Mouse (Mus musculus) neural tube, embryonic 15.5 days (tissue): ENCODE results near the gene Dcun1d4. TPM values are rescaled to one million over a fixed set of nuclear protein-coding genes. Genes with fewer than 3 reads are reported as not detected.

Source experiments
- ATAC-seq: fragments of 200-750 bp; cut with Nextera tagmentation; 2 replicates; pipeline ENCODE4 v1.8.0; 2017; ENCODE audit warnings: mild to moderate bottlenecking, moderate TSS enrichment, moderate library complexity; ENCODE audit not compliant: low FRiP score
- H3K27ac ChIP-seq: fragments of 300-500 bp; sonication (generic); replicated peaks from 2 replicates; pipeline ENCODE4 v1.5.1; 2015; ENCODE audit warnings: mild to moderate bottlenecking, inconsistent platforms
- H3K27me3 ChIP-seq: fragments of 300-500 bp; sonication (generic); replicated peaks from 2 replicates; pipeline ENCODE4 v1.6.1; 2015; ENCODE audit warnings: inconsistent platforms
- H3K36me3 ChIP-seq: fragments of 300-500 bp; sonication (generic); 2 replicates; pipeline ENCODE4 v1.6.1; 2015; ENCODE audit warnings: inconsistent platforms
- H3K4me1 ChIP-seq: fragments of 300-500 bp; sonication (generic); 2 replicates; pipeline ENCODE4 v1.6.1; 2015; ENCODE audit warnings: inconsistent platforms
- H3K4me2 ChIP-seq: fragments of 300-500 bp; sonication (generic); 2 replicates; pipeline ENCODE4 v1.6.1; 2015; ENCODE audit warnings: inconsistent platforms, mild to moderate bottlenecking, moderate library complexity
- H3K4me3 ChIP-seq: fragments of 300-500 bp; sonication (generic); replicated peaks from 2 replicates; pipeline ENCODE4 v1.5.1; 2015; ENCODE audit warnings: mild to moderate bottlenecking, inconsistent platforms
- H3K9ac ChIP-seq: fragments of 300-500 bp; sonication (generic); replicated peaks from 2 replicates; pipeline ENCODE4 v1.6.1; 2015; ENCODE audit warnings: mild to moderate bottlenecking, inconsistent platforms
- H3K9me3 ChIP-seq: fragments of 300-500 bp; sonication (generic); replicated peaks from 2 replicates; pipeline ENCODE4 v1.6.1; 2016; ENCODE audit warnings: inconsistent platforms
- WGBS: fragments of 180-500 bp; shearing (Covaris S2); methylation state at CpG from one replicate; pipeline ENCODE4 v1.1.7; 2015; ENCODE audit warnings: mixed read lengths; 5-methylcytosine and 5-hydroxymethylcytosine counted together
- polyA plus RNA-seq: library from polyadenylated mRNA; unstranded; fragments of >200 nt; fragmentation: Nextera tagmentation; extraction: Ambion mirVana; gene quantifications from 2 replicates; pipeline ENCODE4 v1.2.1, GENCODE M21; 2015

Dcun1d4 gene
- polyA plus RNA-seq, 1 experiment from 2014 or later = 50.1 TPM

GRCm38 (mm10) chr5:73555096-73555852, 74.5 kb downstream of the Dcun1d4 start:
- Histone ChIP-seq H3K27ac (no peak overlapping the region), H3K27me3 (no peaks in the 10 kb centered on the region), H3K36me3 (peaks cover 27% of the 10 kb centered on the region), H3K9ac (no peak overlapping the region), H3K4me3 (no peak overlapping the region), H3K4me1 (peaks cover 4% of the 10 kb centered on the region; the same call in 1 of the 2 replicates), H3K9me3 (no peaks in the 10 kb centered on the region), H3K4me2 (no peak overlapping the region)
- ATAC-seq = no peak
- 76% methylated on average over 8 of the region's 8 CpGs for WGBS

GRCm38 (mm10) chr5:73556733-73557425, 76.1 kb downstream of the Dcun1d4 start:
- Histone ChIP-seq H3K4me3 (no peak overlapping the region), H3K27me3 (no peaks in the 10 kb centered on the region), H3K36me3 (peaks cover 31% of the 10 kb centered on the region), H3K9ac (no peak overlapping the region), H3K4me1 (peaks cover 4% of the 10 kb centered on the region; the same call in 1 of the 2 replicates), H3K4me2 (no peak overlapping the region), H3K27ac (no peak overlapping the region), H3K9me3 (no peaks in the 10 kb centered on the region)
- no peak for ATAC-seq
- 72% methylated on average over 12 of the region's 12 CpGs for WGBS

GRCm38 (mm10) chr5:73558756-73559155, 78.0 kb downstream of the Dcun1d4 start:
- H3K27ac ChIP-seq = no peak overlapping the region
- H3K9ac ChIP-seq = no peak overlapping the region
- peaks cover 24% of the 10 kb centered on the region for H3K36me3 ChIP-seq
- no peak overlapping the region for H3K4me2 ChIP-seq
- ATAC-seq = no peak
- peaks cover 4% of the 10 kb centered on the region; the same call in 1 of the 2 replicates for H3K4me1 ChIP-seq
- H3K27me3 ChIP-seq = no peaks in the 10 kb centered on the region
- no peaks in the 10 kb centered on the region for H3K9me3 ChIP-seq
- no peak overlapping the region for H3K4me3 ChIP-seq
- 95% methylated on average over 6 of the region's 6 CpGs for WGBS

DNA sequence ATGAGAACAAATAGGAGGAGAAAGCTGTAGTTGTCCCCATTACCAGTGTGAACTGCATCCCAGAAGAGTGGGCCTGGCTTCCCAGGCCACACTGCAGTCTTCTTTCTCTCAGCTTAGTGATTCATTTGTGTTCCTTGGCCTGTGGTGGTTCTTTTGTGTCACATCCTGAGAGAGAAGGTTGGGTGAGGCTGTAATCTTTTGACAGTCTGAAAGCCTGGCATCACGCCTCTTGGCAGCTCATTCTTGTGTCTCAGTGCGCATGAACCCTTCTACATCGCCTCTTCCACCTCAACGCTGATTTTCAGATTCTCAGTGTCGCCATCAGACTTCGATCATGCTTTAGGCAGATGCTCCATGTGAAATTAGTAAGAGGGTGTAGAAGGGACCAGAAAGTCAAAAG, 83.2 kb downstream of the Dcun1d4 start:
- Histone ChIP-seq H3K4me3 (no peak overlapping the region), H3K36me3 (peaks cover 14% of the 10 kb centered on the region), H3K27ac (no peak overlapping the region), H3K4me2 (no peak overlapping the region), H3K9me3 (no peaks in the 10 kb centered on the region), H3K27me3 (no peaks in the 10 kb centered on the region), H3K4me1 (no peaks in the 10 kb centered on the region), H3K9ac (no peak overlapping the region)
- 89% methylated on average over 6 of the region's 6 CpGs for WGBS
- ATAC-seq = no peak

DNA sequence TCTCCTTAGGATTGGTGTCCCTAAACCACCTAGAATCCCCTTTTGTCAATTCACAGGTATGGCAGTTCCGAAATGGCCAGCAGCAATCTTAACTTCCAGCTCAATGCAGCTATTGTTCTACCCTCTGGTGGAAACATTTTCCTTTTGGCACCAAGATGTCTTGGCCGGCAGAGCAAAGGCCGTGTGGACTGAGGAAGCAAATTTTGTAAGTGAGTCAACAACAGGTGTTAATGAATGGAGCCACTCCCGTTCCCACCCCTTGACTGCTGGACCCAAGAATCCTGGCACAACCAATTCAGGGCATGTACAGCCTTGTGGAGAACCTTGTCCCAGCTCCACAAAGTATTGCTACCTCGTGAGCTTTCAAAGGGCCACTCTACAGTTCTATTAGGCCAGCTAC, 85.3 kb downstream of the Dcun1d4 start:
- Histone ChIP-seq H3K27ac (no peak overlapping the region), H3K27me3 (no peaks in the 10 kb centered on the region), H3K4me3 (no peak overlapping the region), H3K36me3 (peaks cover 4% of the 10 kb centered on the region; the same call in 1 of the 2 replicates), H3K9ac (no peak overlapping the region), H3K9me3 (no peaks in the 10 kb centered on the region), H3K4me2 (no peak overlapping the region), H3K4me1 (no peaks in the 10 kb centered on the region)
- WGBS = 85% methylated on average over 5 of the region's 5 CpGs
- ATAC-seq = no peak

- Histone ChIP-seq H3K27ac (no peak overlapping the region), H3K9me3 (no peaks in the 10 kb centered on the region), H3K36me3 (no peaks in the 10 kb centered on the region; the same call in 1 of the 2 replicates), H3K9ac (no peak overlapping the region), H3K4me3 (no peak overlapping the region), H3K4me1 (no peaks in the 10 kb centered on the region), H3K4me2 (no peak overlapping the region), H3K27me3 (no peaks in the 10 kb centered on the region)
- no peak for ATAC-seq
- WGBS = 77% methylated on average over 4 of the region's 4 CpGs
Measured at GRCm38 (mm10) chr5:73566892-73567291, 86.1 kb downstream of the Dcun1d4 start.

DNA sequence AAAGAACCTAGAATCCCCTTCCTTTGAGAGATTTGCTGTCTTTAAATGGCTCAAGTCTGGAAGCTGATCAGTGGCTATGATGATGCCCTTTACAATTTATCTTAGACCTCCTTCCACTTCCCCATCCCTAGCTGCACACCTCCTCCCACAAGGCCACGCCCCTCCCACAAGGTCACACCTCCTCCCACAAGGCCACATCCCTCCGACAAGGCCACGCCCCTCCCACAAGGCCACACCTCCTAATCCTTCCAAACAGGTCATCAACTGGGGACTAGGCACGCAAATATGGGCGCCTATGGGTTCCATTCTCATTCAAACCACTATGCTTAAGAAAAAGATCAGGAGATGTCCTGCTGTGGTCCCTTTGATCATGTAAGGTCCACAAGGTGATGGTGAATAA, 88.4 kb downstream of the Dcun1d4 start:
- ATAC-seq = no peak
- Histone ChIP-seq H3K9ac (no peak overlapping the region), H3K4me2 (no peak overlapping the region), H3K4me1 (0 out of 2 replicates have a peak, but pooled peaks cover 3% of the 10 kb centered on the region), H3K36me3 (no peaks in the 10 kb centered on the region), H3K9me3 (no peaks in the 10 kb centered on the region), H3K4me3 (no peak overlapping the region), H3K27me3 (no peaks in the 10 kb centered on the region), H3K27ac (no peak overlapping the region)
- WGBS = 82% methylated on average over 5 of the region's 5 CpGs

DNA sequence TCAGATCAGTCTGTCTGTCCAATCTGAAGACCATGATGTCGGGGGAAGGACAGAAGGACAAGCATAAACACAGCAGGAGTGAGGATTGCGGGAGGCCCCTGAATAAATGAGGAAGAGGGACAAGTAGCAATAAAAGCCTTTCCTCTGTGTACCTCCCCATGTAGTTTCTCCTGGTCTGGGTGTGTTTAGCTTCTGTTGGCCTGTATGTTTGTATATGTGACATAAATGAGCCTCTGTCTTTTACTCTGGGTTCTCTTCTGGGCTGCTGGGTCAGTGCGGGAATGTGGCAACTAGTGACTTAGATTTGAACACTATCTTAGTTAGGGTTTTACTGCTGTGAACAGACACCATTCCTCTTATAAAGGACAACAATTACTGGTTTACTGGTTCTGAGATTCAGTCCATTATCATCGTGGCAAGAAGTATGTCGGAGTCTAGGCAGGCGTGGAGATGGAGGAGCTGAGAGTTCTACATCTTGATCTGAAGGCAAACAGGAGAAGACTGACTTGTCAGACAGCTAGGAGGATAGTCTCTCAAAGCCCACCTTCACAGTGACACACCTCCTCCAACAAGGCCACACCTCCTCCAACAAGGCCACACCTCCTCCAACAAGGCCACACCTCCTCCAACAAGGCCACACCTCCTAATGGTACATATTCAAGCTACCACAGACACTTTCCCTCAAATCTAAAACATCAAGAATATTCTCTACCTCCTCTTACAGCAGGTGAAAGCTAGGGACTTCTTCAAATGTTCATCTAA, 90.8 kb downstream of the Dcun1d4 start:
- no peak overlapping the region for H3K4me3 ChIP-seq
- WGBS = 86% methylated on average over 6 of the region's 6 CpGs
- H3K36me3 ChIP-seq = no peaks in the 10 kb centered on the region
- no peaks in the 10 kb centered on the region for H3K27me3 ChIP-seq
- peaks cover 10% of the 10 kb centered on the region for H3K4me1 ChIP-seq
- no peaks in the 10 kb centered on the region for H3K9me3 ChIP-seq
- ATAC-seq = no peak
- H3K9ac ChIP-seq = no peak overlapping the region
- H3K4me2 ChIP-seq = no peak overlapping the region
- H3K27ac ChIP-seq = no peak overlapping the region

- no peak overlapping the region for H3K4me3 ChIP-seq
- H3K4me1 ChIP-seq = peaks cover 10% of the 10 kb centered on the region
- H3K27ac ChIP-seq = no peak overlapping the region
- no peaks in the 10 kb centered on the region for H3K9me3 ChIP-seq
- H3K4me2 ChIP-seq = no peak overlapping the region
- no peak overlapping the region for H3K9ac ChIP-seq
- ATAC-seq = no peak
- WGBS = 81% methylated on average over 2 of the region's 2 CpGs
- no peaks in the 10 kb centered on the region for H3K36me3 ChIP-seq
- H3K27me3 ChIP-seq = no peaks in the 10 kb centered on the region
Measured at GRCm38 (mm10) chr5:73572846-73573245, 92.0 kb downstream of the Dcun1d4 start.

- WGBS = 80% methylated on average over 7 of the region's 7 CpGs
- Histone ChIP-seq H3K4me1 (peaks cover 10% of the 10 kb centered on the region), H3K27ac (no peak overlapping the region), H3K27me3 (no peaks in the 10 kb centered on the region), H3K9me3 (no peaks in the 10 kb centered on the region), H3K4me3 (no peak overlapping the region), H3K36me3 (no peaks in the 10 kb centered on the region), H3K9ac (no peak overlapping the region), H3K4me2 (no peak overlapping the region)
- no peak for ATAC-seq
Measured at GRCm38 (mm10) chr5:73573789-73574188, 93.0 kb downstream of the Dcun1d4 start.

GRCm38 (mm10) chr5:73574616-73575015, 93.8 kb downstream of the Dcun1d4 start:
- WGBS = 65% methylated on average over 4 of the region's 4 CpGs
- no peak for ATAC-seq

More at GRCm38 (mm10) chr5:73574616-73575015, 93.8 kb downstream of the Dcun1d4 start:
- Histone ChIP-seq H3K36me3 (no peaks in the 10 kb centered on the region), H3K9ac (no peak overlapping the region), H3K27me3 (no peaks in the 10 kb centered on the region), H3K9me3 (no peaks in the 10 kb centered on the region), H3K4me1 (peaks cover 10% of the 10 kb centered on the region), H3K4me2 (no peak overlapping the region), H3K4me3 (no peak overlapping the region), H3K27ac (no peak overlapping the region)
